Mouse (Mus musculus) cerebellum, adult (tissue): ENCODE measurements around the gene Prom1.

Source experiments
- ATAC-seq: cut with Nextera tagmentation; 2 replicates; pipeline ENCODE4 v1.9.2; 2017; ENCODE audit warnings: mild to moderate bottlenecking, moderate library complexity, mixed read lengths; ENCODE audit not compliant: insufficient number of reproducible peaks, low FRiP score, low TSS enrichment

The Prom1 gene

GRCm38 (mm10) chr5:43980397-43980796 lies 121.4 kb downstream of the Prom1 start:
- ATAC-seq: no peak

- ATAC-seq: no peak
Observed at GRCm38 (mm10) chr5:43976821-43977561, 124.8 kb downstream of the Prom1 start.

DNA sequence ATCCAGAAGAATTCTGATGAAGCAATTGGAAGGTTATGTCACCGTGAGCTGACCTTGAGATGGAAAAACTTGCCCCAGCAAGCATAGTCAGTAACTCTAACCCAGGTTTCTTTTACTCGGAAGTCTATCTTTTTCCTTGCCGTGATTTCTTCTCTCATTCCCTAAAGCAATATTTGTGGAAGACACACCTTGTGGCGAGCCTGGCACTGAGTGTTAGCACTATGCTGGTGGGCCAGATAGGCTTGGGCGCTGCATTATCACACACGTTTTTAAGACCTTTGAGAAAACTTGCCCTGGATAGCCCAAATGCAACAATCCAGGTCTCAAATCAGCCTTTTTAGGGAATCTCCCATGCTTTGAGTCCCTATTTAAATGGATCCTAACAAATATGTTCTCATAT lies 127.7 kb downstream of the Prom1 start:
- ATAC-seq: no peak

DNA sequence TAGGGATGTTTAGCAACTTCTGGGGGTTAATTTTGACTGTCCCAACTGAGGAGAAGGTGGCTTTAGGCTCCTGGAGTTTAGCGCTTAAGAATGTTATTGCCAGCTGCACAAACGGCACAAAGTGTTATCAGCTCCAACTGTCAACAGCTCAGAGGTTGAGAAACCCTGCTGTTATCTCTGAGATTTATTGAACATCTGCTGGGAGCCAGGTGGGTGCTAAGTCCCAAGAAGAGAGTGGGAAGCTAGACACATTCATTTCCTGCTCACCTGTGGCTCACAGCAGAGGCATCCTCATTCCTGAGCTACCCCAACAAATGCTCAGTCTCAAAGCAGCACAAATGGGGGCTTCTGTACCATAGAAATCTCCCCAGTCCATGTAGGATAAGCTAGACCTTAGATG lies 130.7 kb downstream of the Prom1 start:
- ATAC-seq: no peak

DNA sequence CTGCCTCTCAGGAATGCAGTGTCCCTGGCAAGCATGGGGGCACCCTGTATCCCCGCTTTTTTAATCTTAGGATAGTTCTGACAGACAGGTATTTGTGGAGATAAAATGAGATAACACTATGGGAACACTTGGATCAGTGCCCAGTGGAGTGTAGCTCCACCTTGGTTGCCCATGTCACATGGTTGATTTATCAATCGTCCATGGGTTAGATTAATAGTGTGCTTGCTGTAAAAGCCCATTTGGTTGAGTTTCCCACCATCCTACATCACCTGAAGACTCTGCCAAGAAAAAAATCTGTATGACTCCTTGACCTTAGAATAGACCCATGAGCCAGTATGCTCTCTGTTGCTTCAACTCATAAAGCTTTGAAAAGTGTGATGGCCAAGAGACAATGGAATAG lies 131.3 kb downstream of the Prom1 start:
- ATAC-seq: no peak

- no peak for ATAC-seq
Observed at GRCm38 (mm10) chr5:43968634-43969033, 133.2 kb downstream of the Prom1 start.

DNA sequence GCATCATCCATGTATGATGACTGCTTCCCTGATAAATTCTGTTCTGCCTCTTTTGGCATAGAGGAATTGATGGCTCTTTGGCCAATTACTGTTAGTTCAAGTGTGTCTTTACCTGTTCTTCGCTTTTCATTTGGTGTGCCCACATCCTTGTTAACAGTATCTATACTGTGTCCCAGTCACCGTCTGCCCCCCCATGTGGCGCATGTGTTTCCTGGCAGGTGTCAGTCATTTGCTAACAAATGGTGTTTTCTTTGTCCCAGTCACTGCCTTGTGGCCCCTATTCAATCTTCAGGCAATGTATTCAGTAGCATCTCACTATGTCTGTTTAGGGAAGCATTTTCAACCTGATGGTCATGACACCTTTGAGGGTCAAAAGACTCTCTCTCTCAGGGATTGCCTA lies 140.8 kb downstream of the Prom1 start:
- ATAC-seq: no peak

- no peak for ATAC-seq
Observed at GRCm38 (mm10) chr5:43959884-43960440, 141.9 kb downstream of the Prom1 start.

DNA sequence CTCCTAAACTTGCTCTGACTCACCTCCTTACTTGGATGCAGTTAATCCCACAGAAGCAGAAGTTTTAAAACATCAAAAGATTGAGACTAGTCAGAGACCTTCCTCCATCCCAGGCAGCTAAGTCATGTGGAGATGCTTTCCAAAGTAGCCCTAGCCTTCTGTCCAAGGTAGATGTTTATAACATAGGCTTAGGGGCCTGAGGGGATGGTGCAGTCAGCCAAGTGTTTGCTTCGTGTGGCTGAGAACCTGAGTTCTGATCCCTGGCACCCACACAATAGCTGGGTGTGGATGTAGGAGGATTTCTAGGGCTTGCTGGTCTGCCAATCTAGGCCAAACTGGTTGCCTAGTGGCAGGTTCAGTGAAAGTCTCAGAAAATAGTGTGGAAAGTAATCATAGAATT lies 148.6 kb downstream of the Prom1 start:
- ATAC-seq: no peak

DNA sequence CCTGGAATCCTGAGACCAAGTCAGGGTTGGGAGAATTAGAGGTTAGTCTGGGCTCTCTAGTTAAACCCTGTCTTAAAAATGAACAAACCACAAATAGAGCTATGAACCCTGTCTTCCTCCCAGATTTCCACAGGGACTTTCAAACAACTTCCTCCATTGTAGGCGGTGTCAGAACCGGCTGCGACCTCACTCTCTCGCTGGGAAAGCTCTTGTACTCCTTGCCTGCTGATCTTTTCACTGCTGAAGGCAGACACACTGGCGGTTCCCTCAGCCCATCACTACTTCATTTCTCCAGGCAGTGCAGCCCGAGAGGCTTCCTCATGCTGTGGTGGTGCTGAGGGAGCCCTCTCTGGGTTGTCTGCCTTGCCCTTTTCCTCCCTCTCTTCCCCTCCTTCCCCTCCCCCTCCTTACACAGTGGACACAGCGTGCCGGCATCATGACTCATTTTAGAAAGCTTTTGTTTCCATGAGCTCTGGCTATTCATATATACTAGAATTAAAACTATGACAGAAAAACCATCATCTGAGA lies 153.0 kb downstream of the Prom1 start:
- no peak for ATAC-seq

DNA sequence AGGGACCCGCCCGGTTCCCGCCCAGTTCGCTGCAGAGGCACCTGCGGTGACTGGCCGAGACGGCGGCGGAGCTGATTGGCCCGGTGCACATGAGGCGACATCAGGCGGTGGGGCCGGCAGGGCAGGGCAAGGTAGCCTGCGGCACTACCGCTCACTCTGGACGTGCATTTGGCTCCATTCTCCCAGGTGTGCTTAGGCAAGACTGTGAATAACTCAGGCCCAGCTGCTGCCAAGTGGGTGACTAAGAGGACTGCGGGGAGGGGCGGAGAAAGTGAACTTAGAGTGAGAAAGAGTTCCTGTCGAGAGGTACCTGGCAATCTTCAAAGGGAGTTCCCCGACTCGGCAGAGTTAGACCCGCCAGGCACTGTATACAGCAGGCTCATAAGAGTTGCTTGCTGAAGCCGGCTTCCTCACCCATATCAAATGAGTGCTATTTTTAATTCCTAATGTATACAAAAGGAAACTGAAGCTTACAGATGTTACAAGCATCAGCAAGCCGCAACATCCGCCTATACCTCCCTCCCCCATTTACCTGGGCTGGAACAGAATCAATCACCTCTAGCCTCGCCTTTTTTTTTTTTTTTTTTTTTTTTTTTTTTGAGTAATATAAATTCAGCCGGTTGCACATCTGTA lies 153.6 kb downstream of the Prom1 start:
- peak; percentile 40; the same call in 1 of the 2 replicates for ATAC-seq

- no peak for ATAC-seq
Observed at GRCm38 (mm10) chr5:43947330-43947977, 154.4 kb downstream of the Prom1 start.
